Mouse (Mus musculus) kidney, postnatal 0 days (tissue): ENCODE measurements around the gene Lig1. TPM values are rescaled to one million over a fixed set of nuclear protein-coding genes. Genes with fewer than 3 reads are reported as not detected.

Experiments
- ATAC-seq: fragments of 200-750 bp; cut with Nextera tagmentation; replicated peaks from 2 replicates; pipeline ENCODE4 v1.8.0; 2017; ENCODE audit warnings: low read depth, moderate number of reproducible peaks, moderate TSS enrichment, moderate library complexity; ENCODE audit not compliant: low FRiP score
- DNase-seq: peaks from one replicate; pipeline ENCODE4 v3.0.0-alpha.2; 2016; ENCODE audit warnings: low spot score
- H3K27ac ChIP-seq: fragments of 300-500 bp; sonication (generic); 2 replicates; pipeline ENCODE4 v1.5.1; 2014; ENCODE audit warnings: mild to moderate bottlenecking
- H3K27me3 ChIP-seq: fragments of 300-500 bp; sonication (generic); 2 replicates; pipeline ENCODE4 v1.6.1; 2014; ENCODE audit warnings: low read length, mixed read lengths; ENCODE audit not compliant: insufficient read depth
- H3K36me3 ChIP-seq: fragments of 300-500 bp; sonication (generic); 2 replicates; pipeline ENCODE4 v1.6.1; 2014; ENCODE audit warnings: low read length, mixed read lengths; ENCODE audit not compliant: insufficient read depth
- H3K4me1 ChIP-seq: fragments of 300-500 bp; sonication (generic); replicated peaks from 2 replicates; pipeline ENCODE4 v1.6.1; 2014; ENCODE audit warnings: antibody characterized with exemption, low read length, mixed read lengths; ENCODE audit not compliant: insufficient read depth
- H3K4me2 ChIP-seq: fragments of 300-500 bp; sonication (generic); 2 replicates; pipeline ENCODE4 v1.6.1; 2014; ENCODE audit warnings: mild to moderate bottlenecking, low read length, moderate library complexity, mixed read lengths
- H3K4me3 ChIP-seq: fragments of 300-500 bp; sonication (generic); replicated peaks from 2 replicates; pipeline ENCODE4 v1.5.1; 2014; ENCODE audit warnings: low read depth, low read length
- H3K9ac ChIP-seq: fragments of 300-500 bp; sonication (generic); 2 replicates; pipeline ENCODE4 v1.6.1; 2014; ENCODE audit warnings: low read depth, low read length
- H3K9me3 ChIP-seq: fragments of 300-500 bp; sonication (generic); replicated peaks from 2 replicates; pipeline ENCODE4 v1.6.1; 2016; ENCODE audit warnings: low read length, inconsistent platforms, mixed read lengths
- CTCF ChIP-seq: IDR thresholded peaks from 2 replicates; pipeline ENCODE4 v1.5.1; 2016; ENCODE audit warnings: antibody characterized with exemption, low read depth, mild to moderate bottlenecking, moderate library complexity
- WGBS: fragments of 180-500 bp; shearing (Covaris S2); extraction: QIAGEN DNeasy Blood & Tissue Kit; methylation state at CpG from one replicate; pipeline ENCODE4 v1.1.7; 2014; 5-methylcytosine and 5-hydroxymethylcytosine counted together
- polyA plus RNA-seq: library from polyadenylated mRNA; unstranded; fragments of >200 nt; fragmentation: Nextera tagmentation; extraction: Ambion mirVana; gene quantifications from 2 replicates; pipeline ENCODE4 v1.2.1, GENCODE M21; 2015

Lig1 gene
- polyA plus RNA-seq, 1 experiment from 2014 or later, result 49.8 TPM

- no peaks in the 10 kb centered on the region for H3K27me3 ChIP-seq
- H3K36me3 ChIP-seq, result no peaks in the 10 kb centered on the region
- no peak overlapping the region for H3K4me2 ChIP-seq
- no peak for DNase-seq
- no peak for ATAC-seq
- no peaks in the 10 kb centered on the region for H3K9me3 ChIP-seq
- TF ChIP-seq CTCF, result no peak
- no peak overlapping the region for H3K4me3 ChIP-seq
- H3K9ac ChIP-seq, result no peak overlapping the region
- WGBS, result 85% methylated on average over 3 of the region's 3 CpGs
- H3K4me1 ChIP-seq, result no peaks in the 10 kb centered on the region
- H3K27ac ChIP-seq, result no peak overlapping the region
These were observed 44.3 kb downstream of the Lig1 start for GRCm38 (mm10) chr7:13321424-13321823.

- TF ChIP-seq CTCF, result no peak
- DNase-seq, result no peak
- WGBS, result 89% methylated on average over 2 of the region's 2 CpGs
- ATAC-seq, result no peak
- Histone ChIP-seq H3K4me3 (no peak within 1 kb of the TSS), H3K27ac (no peak within 1 kb of the TSS), H3K9me3 (no peaks in the 10 kb centered on the region), H3K9ac (no peak within 1 kb of the TSS), H3K36me3 (no peaks in the 10 kb centered on the region), H3K4me2 (no peak within 1 kb of the TSS), H3K27me3 (no peaks in the 10 kb centered on the region), H3K4me1 (no peaks in the 10 kb centered on the region)
These were observed 47.2 kb downstream of the Lig1 start, which contains the start of gene Pla2g4c for GRCm38 (mm10) chr7:13324316-13324715. Pla2g4c (plus strand) TSS chr7:13324655.

GRCm38 (mm10) chr7:13330575-13330974 is 53.5 kb downstream of the Lig1 start:
- no peak for TF ChIP-seq CTCF
- 100% methylated on average over 2 of the region's 2 CpGs for WGBS
- Histone ChIP-seq H3K9me3 (no peaks in the 10 kb centered on the region), H3K4me1 (no peaks in the 10 kb centered on the region), H3K27ac (no peak overlapping the region), H3K36me3 (no peaks in the 10 kb centered on the region), H3K4me2 (no peak overlapping the region), H3K9ac (no peak overlapping the region), H3K4me3 (no peak overlapping the region), H3K27me3 (no peaks in the 10 kb centered on the region)
- ATAC-seq (no peak), DNase-seq (no peak)

- H3K27ac ChIP-seq, result no peak overlapping the region
- no peak overlapping the region for H3K4me3 ChIP-seq
- H3K9ac ChIP-seq, result no peak overlapping the region
- no peak for DNase-seq
- no peaks in the 10 kb centered on the region for H3K36me3 ChIP-seq
- ATAC-seq, result no peak
- no peaks in the 10 kb centered on the region; the same call in 1 of the 2 replicates for H3K9me3 ChIP-seq
- no peaks in the 10 kb centered on the region for H3K4me1 ChIP-seq
- H3K4me2 ChIP-seq, result no peak overlapping the region
- no peaks in the 10 kb centered on the region for H3K27me3 ChIP-seq
- TF ChIP-seq CTCF, result no peak
These were observed 78.9 kb downstream of the Lig1 start for GRCm38 (mm10) chr7:13355943-13356342.

Other genes starting within 250 kb of the Lig1 start
- gene Chmp2a, start 242.5 kb upstream of the Lig1 start, polyA plus RNA-seq, result 235 and 240 TPM in 2 replicates
- 123 and 134 TPM in 2 replicates for gene Ube2m, start 239.0 kb upstream of the Lig1 start, polyA plus RNA-seq
- gene Mzf1, start 222.5 kb upstream of the Lig1 start, polyA plus RNA-seq, result 2.3 and 2.6 TPM in 2 replicates
- not detected in 2 replicates for gene Vmn1r85, start 182.1 kb upstream of the Lig1 start, polyA plus RNA-seq
- gene Vmn1r86, start 157.4 kb upstream of the Lig1 start, polyA plus RNA-seq, result not detected in 2 replicates
- gene Vmn1r87, start 137.1 kb upstream of the Lig1 start, polyA plus RNA-seq, result not detected in 2 replicates
- gene Vmn1r88, start 117.7 kb upstream of the Lig1 start, polyA plus RNA-seq, result 0.01 TPM in 1 of 2 replicates, not detected in the other
- gene Vmn1r89, start 64.3 kb upstream of the Lig1 start, polyA plus RNA-seq, result not detected in 2 replicates
- 5.0 and 5.1 TPM in 2 replicates for gene Zswim9, start 1.4 kb downstream of the Lig1 start, polyA plus RNA-seq
- 0.12 and 0.17 TPM in 2 replicates for gene Pla2g4c, start 47.4 kb downstream of the Lig1 start, polyA plus RNA-seq
- not detected in 2 replicates for gene Cabp5, start 120.8 kb downstream of the Lig1 start, polyA plus RNA-seq
- gene Bsph1, start 173.6 kb downstream of the Lig1 start, polyA plus RNA-seq, result not detected in 2 replicates